In the genomic region with DNA sequence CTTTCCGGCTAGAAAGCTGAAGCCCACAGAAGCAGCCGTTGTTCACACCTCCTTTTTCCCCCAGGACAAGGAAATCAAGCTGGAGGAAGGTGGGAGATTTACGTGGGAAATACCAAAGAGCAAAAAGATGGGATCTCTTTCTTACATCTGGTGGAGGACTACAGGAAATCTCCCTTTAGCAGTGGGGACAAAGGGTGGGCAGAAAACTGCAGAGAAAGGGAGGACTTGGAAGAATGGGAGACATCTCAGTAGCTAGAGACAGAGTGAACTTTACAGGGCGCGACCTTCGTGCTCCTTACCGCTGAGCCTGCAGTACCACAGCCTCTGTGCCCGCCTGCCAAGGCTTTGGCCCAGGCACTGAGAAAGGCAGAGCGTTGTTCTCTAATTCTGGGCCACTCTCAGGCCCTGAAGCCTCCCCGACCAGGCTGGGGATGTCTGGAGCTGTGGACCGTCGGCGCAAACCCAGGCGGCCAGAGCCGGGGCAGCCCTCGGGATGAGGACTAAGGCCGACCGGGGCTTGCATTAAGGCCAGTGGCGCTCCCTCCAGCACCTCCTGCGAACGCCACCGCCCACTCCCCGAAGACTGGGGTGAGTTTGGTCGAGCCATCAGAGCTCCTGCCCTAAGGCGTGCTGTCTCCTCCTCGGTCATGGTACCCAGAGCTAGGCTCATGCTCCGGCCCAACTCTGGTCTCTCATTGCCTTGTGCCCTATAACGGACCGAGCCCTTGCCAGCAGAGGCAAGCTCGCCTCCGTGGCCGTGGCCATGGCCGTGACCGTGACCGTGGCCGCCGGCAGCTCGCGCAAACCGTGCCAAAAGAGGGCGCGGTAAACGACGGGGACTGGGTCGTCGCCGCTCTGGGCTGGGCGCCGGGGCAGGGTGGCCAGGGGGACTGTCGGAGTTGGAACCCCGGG, we compare ENCODE assay signal across 9 mouse cellular contexts. TPM values are rescaled to one million over a fixed set of nuclear protein-coding genes. Genes with fewer than 3 reads are reported as not detected.
DNase-seq lines count a peak whose midpoint lies in the region; ATAC-seq and TF ChIP-seq lines count a peak whose summit lies in the region.
"Had no signal": no experiment of that assay in that cellular context is flagged by ENCODE, and none has a peak within 500 bp of the region (broad histone marks: within the 10 kb centered on the region; RNA-seq: fewer than 3 reads in every experiment).

No protein-coding gene starts in this region.

- H3K27me3 ChIP-seq in hindbrain, postnatal 0 days (ENCODE audit: insufficient read depth, low read length) = peaks cover 69% of the 10 kb centered on the region
- H3K27me3 ChIP-seq in thymus, adult 2 months (ENCODE audit: control insufficient read depth, insufficient read depth, low read length) = peaks cover 32% of the 10 kb centered on the region

- no peaks in the 10 kb centered on the region for H3K9me3 ChIP-seq in hindbrain, postnatal 0 days (ENCODE audit: low read length)

- H3K4me1 ChIP-seq in hindbrain, postnatal 0 days (ENCODE audit: insufficient read depth, low read length) = peaks cover 23% of the 10 kb centered on the region
- H3K4me1 ChIP-seq in thymus, adult 2 months (replicated peaks; ENCODE audit: control insufficient read depth, insufficient read depth, low read length) = peaks cover 37% of the 10 kb centered on the region

- ATAC-seq in hindbrain, postnatal 0 days = no peak

- 5% methylated on average over 49 of the region's 51 CpGs for WGBS in hindbrain, postnatal 0 days
- WGBS in thymus, adult 2 months = 39% methylated on average over 51 of the region's 51 CpGs

- peak overlapping the region; percentile 60 for H3K4me2 ChIP-seq in hindbrain, postnatal 0 days (ENCODE audit: low read depth, low read length)

- H3K36me3 ChIP-seq in hindbrain, postnatal 0 days (ENCODE audit: insufficient read depth, low read length) = no peaks in the 10 kb centered on the region
- H3K36me3 ChIP-seq in thymus, adult 2 months (ENCODE audit: control insufficient read depth, insufficient read depth, low read length) = no peaks in the 10 kb centered on the region

- TF ChIP-seq CTCF in layer of hippocampus, adult 2 months (conservative IDR thresholded peaks at IDR 0.05) = no peak
- TF ChIP-seq CTCF in hindbrain, postnatal 0 days (IDR thresholded peaks at IDR 0.05; ENCODE audit: low read depth) = no peak
- TF ChIP-seq CTCF in thymus, adult 2 months (IDR thresholded peaks at IDR 0.05; ENCODE audit: borderline replicate concordance, control insufficient read depth, extremely low read depth, insufficient read depth, low read length, poor library complexity) = no peak

- no peak for TF ChIP-seq POLR2A in thymus, adult 2 months (IDR thresholded peaks at IDR 0.05; ENCODE audit: control insufficient read depth, extremely low read depth, insufficient read depth, low read length, poor library complexity)

- peak overlapping the region; percentile 80 for H3K27ac ChIP-seq in layer of hippocampus, adult 2 months
- no peak overlapping the region for H3K27ac ChIP-seq in hindbrain, postnatal 0 days
- no peak overlapping the region for H3K27ac ChIP-seq in thymus, adult 2 months (ENCODE audit: control insufficient read depth, insufficient read depth, low read length)
- H3K27ac ChIP-seq: macrophage had no signal

- no peak overlapping the region for H3K9ac ChIP-seq in hindbrain, postnatal 0 days (replicated peaks; ENCODE audit: low read length)

- H3K4me3 ChIP-seq in layer of hippocampus, adult 2 months = peak overlapping the region; percentile 58
- peak overlapping the region; percentile 38 for H3K4me3 ChIP-seq in hindbrain, postnatal 0 days (ENCODE audit: low read length)
- no peak overlapping the region; the same call in 1 of the 2 replicates for H3K4me3 ChIP-seq in thymus, adult 2 months (ENCODE audit: control insufficient read depth, insufficient read depth, low read length)

- intact Hi-C loops in gastrocnemius, postnatal 14 days (cut with DNase I; ENCODE audit: low total_unique reads) = loop anchor here (10.0 kb wide), 1 partner anchor 83 kb away; no protein-coding TSS in a partner anchor

- DNase-seq in layer of hippocampus, adult 2 months (ENCODE audit: low spot score in 2 of 2) = no peak
- DNase-seq in layer of hippocampus, postnatal 14 days (ENCODE audit: low spot score in 2 of 2) = no peak
- peak; percentile 35 for DNase-seq in embryo, embryonic 10.5 days (ENCODE audit: low spot score)
- DNase-seq in hindbrain, postnatal 0 days (ENCODE audit: low spot score) = no peak
- peak; percentile 34 for DNase-seq in naive thymus-derived CD4-positive, alpha-beta T cell, adult 2 months (ENCODE audit: low read depth)
- no peak for DNase-seq in gastrocnemius, postnatal 14 days
- no peak for DNase-seq in thymus, adult 2 months
- DNase-seq in retina, embryonic 14.5 days (ENCODE audit: low spot score) = no peak

RNA-seq across cellular contexts. Expression of a gene that starts 1.5 kb away (rescaled TPM):
- 10 to 100 TPM; 14.8 to 15.5 TPM for total RNA-seq in layer of hippocampus, adult 2 months (2021)
- 1 to 10 TPM; 9.4 to 10.0 TPM for total RNA-seq in layer of hippocampus, postnatal 14 days (2021)
- 0.18 TPM in 1 of 2 replicates, not detected in the other for total RNA-seq in hindbrain, postnatal 0 days (2014; rRNA removed)
- polyA plus RNA-seq in hindbrain, postnatal 0 days (2015; fragmentation: Nextera tagmentation; extraction: Ambion mirVana) = 0.08 TPM in 1 of 2 replicates, not detected in the other
- total RNA-seq in gastrocnemius, postnatal 14 days (2021) = not detected
- 0.20 and 0.27 TPM in 2 replicates for polyA plus RNA-seq in thymus, adult 2 months (2012; rRNA removed)
- polyA plus RNA-seq: macrophage had no signal

RNA-seq across cellular contexts. Expression of a gene that starts 26.0 kb away (rescaled TPM):
- 1 to 10 TPM; 2.3 to 2.6 TPM for total RNA-seq in layer of hippocampus, adult 2 months (2021)
- total RNA-seq in layer of hippocampus, postnatal 14 days (2021) = 1 to 10 TPM; 2.1 to 2.7 TPM
- 1.7 and 4.5 TPM in 2 replicates for total RNA-seq in hindbrain, postnatal 0 days (2014; rRNA removed)
- polyA plus RNA-seq in hindbrain, postnatal 0 days (2015; fragmentation: Nextera tagmentation; extraction: Ambion mirVana) = 0.61 and 0.69 TPM in 2 replicates
- under 1 TPM; 0.08 to 0.27 TPM for total RNA-seq in gastrocnemius, postnatal 14 days (2021)
- polyA plus RNA-seq in thymus, adult 2 months (2012; rRNA removed) = 79.9 and 94.4 TPM in 2 replicates

RNA-seq across cellular contexts. Expression of a gene that starts 39.1 kb away (rescaled TPM):
- total RNA-seq in layer of hippocampus, adult 2 months (2021) = 10 to 100 TPM; 57.5 to 65.7 TPM
- total RNA-seq in layer of hippocampus, postnatal 14 days (2021) = 10 to 100 TPM; 67.8 to 75.1 TPM
- total RNA-seq in hindbrain, postnatal 0 days (2014; rRNA removed) = 74.6 and 79.0 TPM in 2 replicates
- 36.5 and 40.8 TPM in 2 replicates for polyA plus RNA-seq in hindbrain, postnatal 0 days (2015; fragmentation: Nextera tagmentation; extraction: Ambion mirVana)
- total RNA-seq in gastrocnemius, postnatal 14 days (2021) = under 1 TPM; 0.07 to 0.14 TPM
- polyA plus RNA-seq in thymus, adult 2 months (2012; rRNA removed) = 4.3 and 4.7 TPM in 2 replicates
- polyA plus RNA-seq: macrophage had no signal

RNA-seq across cellular contexts. Expression of a gene that starts 43.3 kb away (rescaled TPM):
- 10 to 100 TPM; 62.1 to 66.7 TPM for total RNA-seq in layer of hippocampus, adult 2 months (2021)
- total RNA-seq in layer of hippocampus, postnatal 14 days (2021) = 10 to 100 TPM; 38.8 to 39.7 TPM
- total RNA-seq in hindbrain, postnatal 0 days (2014; rRNA removed) = 19.8 and 21.1 TPM in 2 replicates
- 18.9 TPM in 2 replicates for polyA plus RNA-seq in hindbrain, postnatal 0 days (2015; fragmentation: Nextera tagmentation; extraction: Ambion mirVana)
- total RNA-seq in gastrocnemius, postnatal 14 days (2021) = 1 to 10 TPM; 5.3 TPM
- polyA plus RNA-seq in thymus, adult 2 months (2012; rRNA removed) = 18.9 and 25.7 TPM in 2 replicates

Comparison
In these comparisons a context has a peak if more than half of its experiments do, and no peak if none do; other contexts are left out.
1. DNase-seq: peak in embryo, embryonic 10.5 days (single experiment) and naive thymus-derived CD4-positive, alpha-beta T cell, adult 2 months (single experiment); none in layer of hippocampus, adult 2 months (0 of 2), layer of hippocampus, postnatal 14 days (0 of 2), hindbrain, postnatal 0 days (single experiment), gastrocnemius, postnatal 14 days (single experiment), thymus, adult 2 months (single experiment) and retina, embryonic 14.5 days (single experiment).
2. RNA of a gene that starts 39.1 kb away (total RNA-seq): 67.8 to 75.1 TPM in layer of hippocampus, postnatal 14 days, 74.6 to 79.0 TPM in hindbrain, postnatal 0 days and 57.5 to 65.7 TPM in layer of hippocampus, adult 2 months; 0.07 to 0.14 TPM in gastrocnemius, postnatal 14 days; every median in the first group is over 10 times any median in the second.